Mouse (Mus musculus) lung, adult 2 months (tissue): ENCODE results near the gene Plxdc1.

ENCODE experiments used
- CTCF ChIP-seq: fragments of 200-500 bp; IDR thresholded peaks from 2 replicates; pipeline ENCODE4 v1.5.1; 2011; ENCODE audit warnings: mild to moderate bottlenecking, low read length, control low read depth; ENCODE audit not compliant: insufficient read depth
- POLR2A ChIP-seq: fragments of 200-500 bp; IDR thresholded peaks from 2 replicates; pipeline ENCODE4 v1.6.1; 2011; ENCODE audit warnings: low read depth, mild to moderate bottlenecking, control low read depth, low read length, borderline replicate concordance; ENCODE audit errors: extremely low read depth

DNA sequence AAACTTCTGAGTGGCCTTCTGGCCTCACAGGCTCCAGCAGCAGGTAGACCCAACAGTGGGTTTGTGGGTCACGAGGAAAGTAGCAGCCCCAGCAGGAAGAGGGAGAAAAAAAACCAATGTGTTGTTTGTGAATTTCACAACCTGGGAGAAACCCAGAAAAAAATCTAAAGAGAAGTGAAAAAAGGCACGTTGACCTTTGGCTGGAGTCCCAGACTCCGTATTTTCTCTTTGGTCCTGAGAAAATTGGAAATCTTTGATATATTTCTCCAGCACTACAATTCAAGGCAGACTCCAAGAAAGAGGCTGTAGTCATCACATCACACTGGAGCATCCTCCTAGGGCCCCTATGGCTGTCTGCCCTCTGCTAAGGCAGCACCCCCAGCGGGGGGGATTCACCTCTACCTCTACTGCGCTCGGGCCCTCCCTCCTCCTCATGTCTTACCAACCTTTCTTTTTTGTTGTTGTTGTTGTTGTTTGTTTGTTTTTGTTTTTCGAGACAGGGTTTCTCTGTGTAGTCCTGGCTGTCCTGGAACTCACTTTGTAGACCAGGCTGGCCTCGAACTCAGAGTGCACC lies 11.2 kb upstream of the Plxdc1 start:
- TF ChIP-seq CTCF (no peak), POLR2A (no peak)
